Mouse (Mus musculus) kidney, postnatal 36 days (tissue): ENCODE measurements around the gene Kdm5d.
A peak's percentile ranks its signal among the peaks of the same experiment; 100 is the strongest.

Experiments used
- DNase-seq, 2 experiments: peaks; one replicate each; pipeline ENCODE4 v3.0.0; 2021 to 2022; ENCODE audit warnings: mixed read lengths in 2 of 2

Kdm5d gene

DNA sequence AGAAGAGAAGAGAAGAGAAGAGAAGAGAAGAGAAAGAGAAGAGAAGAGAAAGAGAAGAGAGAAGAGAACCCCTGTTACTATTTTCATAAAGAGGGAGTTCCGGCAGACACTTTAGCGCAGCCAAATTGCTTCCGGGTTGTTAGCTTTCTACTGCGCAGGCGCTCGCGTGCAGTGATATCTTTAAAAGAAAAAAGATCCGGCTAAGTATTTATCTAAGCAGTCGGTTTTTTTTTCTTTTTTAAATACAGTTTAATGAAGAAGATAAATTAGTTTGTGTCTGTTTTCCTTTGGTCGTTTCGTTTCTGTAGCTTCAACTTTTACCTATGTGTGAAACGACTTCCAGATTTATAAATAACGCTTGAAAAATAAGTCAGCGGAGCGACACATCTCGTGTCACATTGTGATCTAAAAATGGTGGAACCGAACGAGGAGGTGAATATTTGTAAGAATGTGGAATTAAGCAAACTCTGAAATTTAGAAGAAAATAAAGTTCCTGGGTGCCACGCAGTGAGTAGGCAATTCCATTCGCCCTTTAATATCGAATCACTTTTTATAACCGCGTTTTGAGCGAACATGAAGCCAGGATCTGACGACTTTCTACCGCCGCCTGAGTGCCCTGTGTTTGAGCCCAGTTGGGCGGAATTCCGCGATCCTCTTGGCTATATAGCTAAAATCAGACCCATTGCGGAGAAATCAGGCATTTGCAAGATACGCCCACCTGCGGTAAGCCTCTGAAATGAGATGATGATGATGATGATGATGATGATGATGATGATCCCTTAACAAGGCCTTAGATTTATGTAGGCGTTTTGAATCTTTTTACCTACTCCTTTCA is at the start of gene Kdm5d:
TSS of gene Kdm5d (plus strand) at position 396 of the 835 bp plus-strand sequence.
- DNase-seq: peak in 1 of 2 experiments; percentile 70

DNA sequence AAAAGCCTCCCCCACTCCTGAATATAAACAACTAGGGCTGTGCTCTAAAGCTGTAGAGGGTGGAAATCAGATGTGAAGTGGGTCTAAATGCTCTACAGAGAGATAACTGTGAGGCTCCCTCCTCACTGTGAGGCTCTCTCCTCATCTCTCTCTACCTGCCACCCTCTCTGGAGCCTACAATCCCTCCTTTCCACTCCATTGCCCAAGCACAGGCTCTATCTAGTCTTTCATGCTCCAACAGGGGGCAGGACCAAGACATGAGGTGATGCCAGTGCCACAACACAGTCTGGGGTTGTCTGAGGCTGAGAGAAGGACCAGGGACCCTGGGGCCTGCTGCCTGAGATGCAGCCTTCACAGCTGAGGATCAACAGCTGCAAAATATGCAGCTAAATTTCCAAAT is 25.2 kb upstream of the Kdm5d start:
- DNase-seq: no peak

- peak in 1 of 2 experiments; percentile 1 for DNase-seq
These were observed 24.6 kb upstream of the Kdm5d start for GRCm38 (mm10) chrY:872855-873549.
